Mouse (Mus musculus) midbrain, embryonic 11.5 days (tissue): ENCODE data around the gene Sohlh2. TPM values are rescaled to one million over a fixed set of nuclear protein-coding genes. Genes with fewer than 3 reads are reported as not detected.

ENCODE experiments used
- ATAC-seq: fragments of 200-750 bp; cut with Nextera tagmentation; 2 replicates; pipeline ENCODE4 v1.8.0; 2017; ENCODE audit warnings: moderate TSS enrichment, moderate library complexity; ENCODE audit not compliant: low FRiP score
- DNase-seq: peaks from one replicate; pipeline ENCODE4 v3.0.0; 2015; ENCODE audit warnings: low spot score; ENCODE audit errors: missing footprints
- H3K27ac ChIP-seq: fragments of 300-500 bp; sonication (generic); 2 replicates; pipeline ENCODE4 v1.5.1; 2014; ENCODE audit warnings: low read depth, low read length
- H3K27me3 ChIP-seq: fragments of 300-500 bp; sonication (generic); 2 replicates; pipeline ENCODE4 v1.6.1; 2014; ENCODE audit warnings: mild to moderate bottlenecking, low read length, moderate library complexity, mixed read lengths; ENCODE audit not compliant: control insufficient read depth, insufficient read depth
- H3K36me3 ChIP-seq: fragments of 300-500 bp; sonication (generic); 2 replicates; pipeline ENCODE4 v1.6.1; 2014; ENCODE audit warnings: mild to moderate bottlenecking, low read length, moderate library complexity, mixed read lengths; ENCODE audit not compliant: control insufficient read depth, insufficient read depth
- H3K4me1 ChIP-seq: fragments of 300-500 bp; sonication (generic); 2 replicates; pipeline ENCODE4 v1.6.1; 2014; ENCODE audit warnings: low read length; ENCODE audit not compliant: control insufficient read depth, insufficient read depth
- H3K4me2 ChIP-seq: fragments of 300-500 bp; sonication (generic); 2 replicates; pipeline ENCODE4 v1.6.1; 2014; ENCODE audit warnings: mild to moderate bottlenecking, moderate library complexity
- H3K4me3 ChIP-seq: fragments of 300-500 bp; sonication (generic); 2 replicates; pipeline ENCODE4 v1.5.1; 2014; ENCODE audit warnings: low read depth, low read length
- H3K9ac ChIP-seq: fragments of 300-500 bp; sonication (generic); 2 replicates; pipeline ENCODE4 v1.6.1; 2014; ENCODE audit warnings: low read length
- H3K9me3 ChIP-seq: fragments of 300-500 bp; sonication (generic); 2 replicates; pipeline ENCODE4 v1.6.1; 2016; ENCODE audit warnings: low read length; ENCODE audit not compliant: control insufficient read depth
- WGBS: fragments of 180-500 bp; shearing (Covaris S2); extraction: QIAGEN DNeasy Blood & Tissue Kit; methylation state at CpG from one replicate; pipeline ENCODE4 v1.1.7; 2014; 5-methylcytosine and 5-hydroxymethylcytosine counted together
- polyA plus RNA-seq: library from polyadenylated mRNA; unstranded; fragments of >200 nt; fragmentation: Nextera tagmentation; extraction: Ambion mirVana; gene quantifications from 2 replicates; pipeline ENCODE4 v1.2.1, GENCODE M21; 2014

The Sohlh2 gene
- polyA plus RNA-seq, 1 experiment from 2014 or later, result not detected

DNA sequence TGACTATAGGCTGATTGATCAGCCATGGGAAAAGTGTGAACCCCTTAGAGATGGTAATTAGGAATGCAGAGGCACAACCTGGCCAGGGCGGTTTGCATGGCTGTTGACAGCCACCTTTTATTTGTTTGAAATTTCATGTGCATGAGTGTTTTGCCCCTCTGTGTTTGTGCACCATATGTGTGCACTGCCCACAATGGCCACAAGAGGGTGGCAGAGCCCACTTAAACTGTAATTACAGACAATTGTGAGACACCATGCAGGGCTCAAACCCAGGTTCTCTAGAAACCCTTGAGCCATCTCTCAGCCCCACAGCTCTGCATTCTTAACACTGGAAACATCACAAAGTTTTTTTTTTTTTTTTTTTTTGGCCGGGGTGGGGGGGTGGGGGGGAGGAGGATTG is 40.7 kb downstream of the Sohlh2 start:
- H3K36me3 ChIP-seq, result no peaks in the 10 kb centered on the region
- no peak overlapping the region for H3K27ac ChIP-seq
- H3K9ac ChIP-seq, result no peak overlapping the region
- no peaks in the 10 kb centered on the region for H3K9me3 ChIP-seq
- no peak overlapping the region for H3K4me3 ChIP-seq
- H3K27me3 ChIP-seq, result no peaks in the 10 kb centered on the region
- WGBS, result 93% methylated on average over 2 of the region's 2 CpGs
- no peak overlapping the region for H3K4me2 ChIP-seq
- peaks cover 12% of the 10 kb centered on the region for H3K4me1 ChIP-seq
- ATAC-seq (no peak), DNase-seq (peak; percentile 44)

- Histone ChIP-seq H3K27ac (no peak overlapping the region), H3K27me3 (no peaks in the 10 kb centered on the region), H3K9me3 (no peaks in the 10 kb centered on the region), H3K36me3 (no peaks in the 10 kb centered on the region), H3K9ac (no peak overlapping the region), H3K4me3 (no peak overlapping the region), H3K4me1 (peaks cover 12% of the 10 kb centered on the region), H3K4me2 (no peak overlapping the region)
- DNase-seq (peak; percentile 23), ATAC-seq (no peak)
- WGBS, result 90% methylated on average over 3 of the region's 3 CpGs
Measured at GRCm38 (mm10) chr3:55223862-55224261, 42.0 kb downstream of the Sohlh2 start.

GRCm38 (mm10) chr3:55226501-55227213 is 44.8 kb downstream of the Sohlh2 start:
- Histone ChIP-seq H3K27ac (no peak overlapping the region), H3K27me3 (no peaks in the 10 kb centered on the region), H3K4me2 (peak overlapping the region; percentile 29; the same call in 1 of the 2 replicates), H3K4me1 (peaks cover 12% of the 10 kb centered on the region), H3K9me3 (no peaks in the 10 kb centered on the region), H3K9ac (no peak overlapping the region), H3K4me3 (no peak overlapping the region), H3K36me3 (no peaks in the 10 kb centered on the region)
- WGBS, result 13% methylated on average over 18 of the region's 18 CpGs
- ATAC-seq (peak; percentile 89), DNase-seq (peak; percentile 89)

- H3K27ac ChIP-seq, result no peak overlapping the region
- peaks cover 12% of the 10 kb centered on the region for H3K4me1 ChIP-seq
- no peak overlapping the region for H3K9ac ChIP-seq
- no peaks in the 10 kb centered on the region for H3K9me3 ChIP-seq
- whole genome bisulfite sequencing, result 17% methylated on average over 4 of the region's 4 CpGs
- H3K4me2 ChIP-seq, result peak overlapping the region; percentile 29; the same call in 1 of the 2 replicates
- DNase-seq, result no peak
- H3K36me3 ChIP-seq, result no peaks in the 10 kb centered on the region
- H3K4me3 ChIP-seq, result no peak overlapping the region
- H3K27me3 ChIP-seq, result no peaks in the 10 kb centered on the region
- ATAC-seq, result no peak; the same call in 1 of the 2 replicates
Measured at GRCm38 (mm10) chr3:55227214-55227581, 45.4 kb downstream of the Sohlh2 start.

- H3K4me2 ChIP-seq, result peak within 1 kb of the TSS; percentile 87
- H3K27ac ChIP-seq, result peak within 1 kb of the TSS; percentile 87
- no peaks in the 10 kb centered on the region for H3K36me3 ChIP-seq
- peaks cover 11% of the 10 kb centered on the region; the same call in 1 of the 2 replicates for H3K4me1 ChIP-seq
- ATAC-seq (no peak), DNase-seq (no peak)
- no peaks in the 10 kb centered on the region for H3K27me3 ChIP-seq
- no peaks in the 10 kb centered on the region for H3K9me3 ChIP-seq
- WGBS, result 36% methylated on average over 10 of the region's 10 CpGs
- peak within 1 kb of the TSS; percentile 84 for H3K9ac ChIP-seq
- H3K4me3 ChIP-seq, result peak within 1 kb of the TSS; percentile 66
Measured at GRCm38 (mm10) chr3:55241730-55242421, 60.0 kb downstream of the Sohlh2 start, which contains the start of gene Dclk1. TSS of gene Dclk1 (plus strand) at chr3:55242364.

GRCm38 (mm10) chr3:55242422-55243055 is 60.7 kb downstream of the Sohlh2 start:
- H3K4me3 ChIP-seq, result peak overlapping the region; percentile 66
- H3K27ac ChIP-seq, result peak overlapping the region; percentile 87
- ATAC-seq, result peak; percentile 95
- no peaks in the 10 kb centered on the region for H3K9me3 ChIP-seq
- peak; percentile 97 for DNase-seq
- H3K36me3 ChIP-seq, result peaks cover 3% of the 10 kb centered on the region; the same call in 1 of the 2 replicates
- H3K9ac ChIP-seq, result peak overlapping the region; percentile 84
- WGBS, result under 1% methylated on average over 43 of the region's 45 CpGs
- no peaks in the 10 kb centered on the region for H3K27me3 ChIP-seq
- peak overlapping the region; percentile 87 for H3K4me2 ChIP-seq
- H3K4me1 ChIP-seq, result peaks cover 11% of the 10 kb centered on the region; the same call in 1 of the 2 replicates

- H3K4me2 ChIP-seq, result peak overlapping the region; percentile 87
- peaks cover 11% of the 10 kb centered on the region; the same call in 1 of the 2 replicates for H3K4me1 ChIP-seq
- H3K27ac ChIP-seq, result peak overlapping the region; percentile 87
- H3K9ac ChIP-seq, result peak overlapping the region; percentile 84
- no peaks in the 10 kb centered on the region for H3K9me3 ChIP-seq
- WGBS, result 0% methylated on average over 8 of the region's 8 CpGs
- H3K27me3 ChIP-seq, result no peaks in the 10 kb centered on the region
- ATAC-seq (peak; percentile 75), DNase-seq (peak; percentile 97)
- peak overlapping the region; percentile 66 for H3K4me3 ChIP-seq
- H3K36me3 ChIP-seq, result peaks cover 3% of the 10 kb centered on the region; the same call in 1 of the 2 replicates
Measured at GRCm38 (mm10) chr3:55243056-55243471, 61.2 kb downstream of the Sohlh2 start.

DNA sequence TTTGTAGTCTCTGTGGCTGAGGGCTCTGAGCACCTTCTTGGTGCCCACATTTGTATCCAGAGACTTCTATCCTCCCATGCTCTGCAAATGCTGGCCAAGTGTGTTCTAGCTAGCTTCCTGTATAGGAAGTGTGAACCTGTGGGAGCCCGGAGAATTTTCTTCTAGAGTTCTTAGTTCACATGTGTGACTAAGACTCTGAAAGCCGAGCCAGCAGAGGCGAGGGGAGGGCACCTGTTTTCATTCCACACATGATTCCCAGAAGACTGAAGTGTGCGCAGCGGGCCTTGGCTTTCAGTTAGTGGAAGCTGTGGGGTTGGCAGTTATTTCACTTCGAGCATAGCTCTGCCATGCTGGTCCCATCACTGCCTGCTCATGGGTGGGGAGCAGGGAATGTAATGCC is 62.3 kb downstream of the Sohlh2 start:
- no peak for ATAC-seq
- peaks cover 11% of the 10 kb centered on the region; the same call in 1 of the 2 replicates for H3K4me1 ChIP-seq
- WGBS, result 82% methylated on average over 6 of the region's 6 CpGs

More for the DNA sequence above, 62.3 kb downstream of the Sohlh2 start:
- DNase-seq, result no peak
- Histone ChIP-seq H3K4me2 (peak overlapping the region; percentile 87), H3K9ac (no peak overlapping the region; the same call in 1 of the 2 replicates), H3K4me3 (peak overlapping the region; percentile 66), H3K36me3 (peaks cover 3% of the 10 kb centered on the region; the same call in 1 of the 2 replicates), H3K27me3 (no peaks in the 10 kb centered on the region), H3K27ac (no peak overlapping the region), H3K9me3 (no peaks in the 10 kb centered on the region)
